Mouse (Mus musculus): Measurements from ENCODE around the gene Serpina3c. TPM values are rescaled to one million over a fixed set of nuclear protein-coding genes. Genes with fewer than 3 reads are reported as not detected.

Serpina3c gene
- 1 to 10 TPM; 3.1 to 6.1 TPM for total RNA-seq (2021)
- long read RNA-seq, experiment 1, transcript Serpina3c-201 (5 exons, 2,213 nt) = major isoform, 11 of 13 reads
- long read RNA-seq, experiment 1, partial matches to known transcripts = 2 of 13 reads
- long read RNA-seq, experiment 1, other reads (novel, unspliced or antisense) = 0 of 13 reads
- long read RNA-seq, experiment 2, transcript Serpina3c-201 (5 exons, 2,213 nt) = major isoform, 5 of 7 reads
- long read RNA-seq, experiment 2, partial matches to known transcripts = 1 of 7 reads
- long read RNA-seq, experiment 2, other reads (novel, unspliced or antisense) = 1 of 7 reads

- DNase-seq = peak; percentile 30
Measured at GRCm38 (mm10) chr12:104153656-104154055, at the start of gene Serpina3c. TSS of gene Serpina3c (minus strand) at chr12:104153870.

GRCm38 (mm10) chr12:104190852-104191251 is 37.2 kb upstream of the Serpina3c start:
- DNase-seq = no peak

GRCm38 (mm10) chr12:104189246-104189645 is 35.6 kb upstream of the Serpina3c start:
- no peak for DNase-seq

GRCm38 (mm10) chr12:104186041-104186581 is 32.4 kb upstream of the Serpina3c start:
- DNase-seq = no peak

GRCm38 (mm10) chr12:104185046-104185445 is 31.4 kb upstream of the Serpina3c start:
- DNase-seq = no peak

GRCm38 (mm10) chr12:104178987-104179386 is 25.3 kb upstream of the Serpina3c start:
- no peak for DNase-seq

- no peak for DNase-seq
Measured at GRCm38 (mm10) chr12:104178577-104178976, 24.9 kb upstream of the Serpina3c start.

GRCm38 (mm10) chr12:104175636-104176035 is 22.0 kb upstream of the Serpina3c start:
- no peak for DNase-seq

- peak; percentile 41 for DNase-seq
Measured at GRCm38 (mm10) chr12:104174747-104175146, 21.1 kb upstream of the Serpina3c start.

- DNase-seq = peak; percentile 15
Measured at GRCm38 (mm10) chr12:104153041-104153645, 527 bp downstream of the Serpina3c start.

GRCm38 (mm10) chr12:104151989-104152388 is 1.7 kb downstream of the Serpina3c start:
- no peak for DNase-seq

GRCm38 (mm10) chr12:104145571-104145970 is 8.1 kb downstream of the Serpina3c start:
- no peak for DNase-seq

GRCm38 (mm10) chr12:104143286-104143685 is 10.4 kb downstream of the Serpina3c start:
- DNase-seq = no peak

- DNase-seq = no peak
Measured at GRCm38 (mm10) chr12:104142427-104142826, 11.2 kb downstream of the Serpina3c start.

GRCm38 (mm10) chr12:104141506-104141905 is 12.2 kb downstream of the Serpina3c start:
- DNase-seq = no peak

GRCm38 (mm10) chr12:104140543-104141103 is 13.0 kb downstream of the Serpina3c start:
- no peak for DNase-seq

GRCm38 (mm10) chr12:104138216-104138615 is 15.5 kb downstream of the Serpina3c start:
- no peak for DNase-seq

GRCm38 (mm10) chr12:104131041-104131440 is 22.6 kb downstream of the Serpina3c start:
- DNase-seq = no peak

GRCm38 (mm10) chr12:104127696-104128095 is 26.0 kb downstream of the Serpina3c start, which contains the start of gene Serpina3b:
TSS of gene Serpina3b (plus strand) at chr12:104127996.
- DNase-seq = no peak

GRCm38 (mm10) chr12:104125021-104125560 is 28.6 kb downstream of the Serpina3c start:
- no peak for DNase-seq

- no peak for DNase-seq
Measured at GRCm38 (mm10) chr12:104123996-104124395, 29.7 kb downstream of the Serpina3c start.

- no peak for DNase-seq
Measured at GRCm38 (mm10) chr12:104123097-104123496, 30.6 kb downstream of the Serpina3c start.

Measured in adrenal gland, postnatal 10 days (tissue).